Mouse (Mus musculus) cerebellum, postnatal 10 days (tissue): Measurements from ENCODE around the gene Ubxn1.
"Not testable (repeated sequence)": the region's sequence is repeated elsewhere in the genome, so short reads cannot be mapped to it uniquely, and the experiment has no call there.

ENCODE experiments used
- DNase-seq, 2 experiments: peaks; one replicate each; pipeline ENCODE4 v3.0.0; 2021; ENCODE audit warnings: mixed read lengths in 2 of 2

Gene Ubxn1

GRCm38 (mm10) chr19:8857689-8858088 is 13.6 kb upstream of the Ubxn1 start:
- peak; percentile 61 to 70 for DNase-seq

GRCm38 (mm10) chr19:8859018-8859417 is 12.3 kb upstream of the Ubxn1 start:
- peak in 1 of 2 experiments; percentile 42 for DNase-seq

- no peak for DNase-seq
Measured at GRCm38 (mm10) chr19:8864265-8864664, 7.0 kb upstream of the Ubxn1 start.

GRCm38 (mm10) chr19:8870381-8870780 is 915 bp upstream of the Ubxn1 start:
- not testable (repeated sequence) for DNase-seq

- peak in 1 of 2 experiments; percentile 35 for DNase-seq
Measured at GRCm38 (mm10) chr19:8870838-8871237, 458 bp upstream of the Ubxn1 start.

- DNase-seq: no peak
Measured at GRCm38 (mm10) chr19:8872266-8872840, 1.1 kb downstream of the Ubxn1 start.

GRCm38 (mm10) chr19:8875031-8875430 is 3.7 kb downstream of the Ubxn1 start:
- DNase-seq: no peak

GRCm38 (mm10) chr19:8880311-8881033 is 9.2 kb downstream of the Ubxn1 start, which contains the start of gene Uqcc3:
Gene Uqcc3 (minus strand): TSS chr19:8880923.
- DNase-seq: peak; percentile 93

GRCm38 (mm10) chr19:8881034-8881392 is 9.7 kb downstream of the Ubxn1 start:
- DNase-seq: no peak

- no peak for DNase-seq
Measured at GRCm38 (mm10) chr19:8883616-8884015, 12.3 kb downstream of the Ubxn1 start, which contains the start of the genes Lbhd1 and Gm49403. Gene Lbhd1 (plus strand): TSS chr19:8883732. Gene Gm49403 (plus strand): TSS chr19:8883930.

GRCm38 (mm10) chr19:8886916-8887584 is 15.8 kb downstream of the Ubxn1 start:
- no peak for DNase-seq

- no peak for DNase-seq
Measured at GRCm38 (mm10) chr19:8887585-8888463, 16.5 kb downstream of the Ubxn1 start.

GRCm38 (mm10) chr19:8888511-8889385 is 17.5 kb downstream of the Ubxn1 start, which contains the start of the genes 1810009A15Rik and Gm49416:
Gene 1810009A15Rik (plus strand): TSS chr19:8888853.
Gene Gm49416 (plus strand): TSS chr19:8888926.
- DNase-seq: peak; percentile 98 to 99

GRCm38 (mm10) chr19:8892829-8893766 is 21.8 kb downstream of the Ubxn1 start, which contains the start of gene Ints5:
Gene Ints5 (plus strand): TSS chr19:8893005.
- peak; percentile 89 to 92 for DNase-seq

- peak; percentile 24 to 25 for DNase-seq
Measured at GRCm38 (mm10) chr19:8895397-8895960, 24.2 kb downstream of the Ubxn1 start.

GRCm38 (mm10) chr19:8896231-8896630 is 24.9 kb downstream of the Ubxn1 start:
- not testable (repeated sequence) for DNase-seq

GRCm38 (mm10) chr19:8897211-8897864 is 26.0 kb downstream of the Ubxn1 start:
- peak; percentile 69 for DNase-seq

GRCm38 (mm10) chr19:8897865-8898495 is 26.7 kb downstream of the Ubxn1 start, which contains the start of gene Ganab:
Gene Ganab (plus strand): TSS chr19:8898071.
- peak; percentile 95 to 97 for DNase-seq

GRCm38 (mm10) chr19:8898576-8898975 is 27.3 kb downstream of the Ubxn1 start:
- DNase-seq: no peak
